Mouse (Mus musculus): ENCODE data around the gene Duoxa1.

Duoxa1 gene

GRCm38 (mm10) chr2:122298096-122298499 lies 15.4 kb downstream of the Duoxa1 start, which contains the start of gene Duox2:
Duox2 (minus strand) TSS chr2:122298449.
- DNase-seq (ENCODE audit: low read depth, low spot score), result no peak

DNA sequence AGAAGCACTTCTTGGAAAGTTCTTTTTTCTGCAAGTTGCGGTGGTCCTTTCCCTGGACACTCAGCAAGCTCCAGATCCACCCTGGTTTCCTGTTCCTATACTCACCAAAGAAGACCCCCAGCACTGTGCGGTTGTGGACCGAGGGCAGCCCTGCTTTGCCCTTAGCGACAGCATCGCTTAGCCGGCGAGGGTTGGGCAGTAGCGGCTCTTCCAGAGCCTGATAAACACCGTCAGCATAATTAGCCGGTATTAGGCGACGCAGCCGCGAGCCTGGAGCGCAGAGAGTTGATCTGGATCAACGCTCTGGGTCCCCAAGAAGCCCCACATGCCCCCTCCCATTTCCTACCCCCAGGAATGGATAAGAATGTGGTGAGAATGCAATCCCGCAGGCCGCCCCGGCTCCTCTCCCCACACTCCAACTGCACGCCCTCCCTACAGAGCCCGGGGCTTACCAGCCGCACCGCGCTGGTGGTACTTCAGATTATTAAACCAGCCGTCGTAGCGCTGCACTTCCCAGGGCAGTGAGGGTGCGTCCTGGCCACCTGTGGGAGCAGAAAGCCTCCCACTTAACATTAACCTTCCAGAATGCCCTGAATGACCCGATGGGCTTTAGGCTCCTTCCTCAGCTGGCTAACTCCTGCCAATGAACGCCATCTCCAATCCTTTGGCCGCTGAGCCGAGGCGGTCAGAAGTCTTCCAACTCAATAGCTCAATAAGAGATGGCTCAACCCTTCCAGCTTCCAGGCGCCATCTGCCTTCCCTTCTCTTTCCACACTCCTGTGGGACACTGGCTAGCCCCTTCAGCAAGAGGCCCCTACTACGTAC lies 16.0 kb downstream of the Duoxa1 start:
- no peak for DNase-seq (ENCODE audit: low read depth, low spot score)

DNA sequence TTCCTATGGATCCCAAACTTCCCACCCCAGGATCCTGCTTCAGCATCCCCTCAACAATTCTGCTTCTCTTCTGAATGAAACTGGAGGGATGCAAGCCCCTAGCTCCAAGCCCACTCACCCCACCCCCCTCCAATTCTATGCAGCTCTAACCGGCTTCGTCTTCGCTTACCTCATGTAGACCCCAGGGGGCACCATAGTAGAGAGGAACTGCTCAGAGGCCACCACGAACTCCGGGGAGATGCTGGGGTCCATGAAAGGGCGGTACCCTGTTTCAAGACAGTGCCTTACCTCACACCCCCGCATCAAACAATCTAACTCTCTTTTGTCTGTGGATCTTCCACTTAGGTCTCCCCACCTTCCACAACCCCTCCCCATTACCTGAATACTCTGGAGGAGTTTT lies 18.6 kb downstream of the Duoxa1 start:
- DNase-seq (ENCODE audit: low read depth, low spot score), result no peak

DNA sequence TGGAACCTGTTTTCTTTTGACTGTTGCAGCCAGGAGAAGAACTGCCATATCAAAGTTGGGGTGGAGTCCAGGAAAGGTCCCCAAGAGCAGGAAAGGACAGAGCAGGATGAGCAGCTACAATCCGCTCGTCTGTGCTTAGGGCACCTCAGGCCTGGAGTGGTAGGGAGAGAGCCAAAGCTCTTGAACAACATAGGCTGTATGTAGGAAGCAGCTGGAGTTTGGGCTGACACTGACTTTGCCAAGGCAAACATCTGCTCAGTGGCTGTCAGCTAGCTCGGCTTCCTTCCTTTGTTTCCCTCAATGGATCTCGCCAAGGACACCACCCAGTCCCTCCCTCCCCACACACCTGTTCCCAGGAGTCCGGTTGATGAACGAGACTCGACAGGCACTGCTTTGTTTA lies 27.4 kb downstream of the Duoxa1 start:
- no peak for DNase-seq (ENCODE audit: low read depth, low spot score)

- DNase-seq (ENCODE audit: low read depth, low spot score), result no peak
Observed at GRCm38 (mm10) chr2:122284091-122284490, 29.4 kb downstream of the Duoxa1 start.

DNA sequence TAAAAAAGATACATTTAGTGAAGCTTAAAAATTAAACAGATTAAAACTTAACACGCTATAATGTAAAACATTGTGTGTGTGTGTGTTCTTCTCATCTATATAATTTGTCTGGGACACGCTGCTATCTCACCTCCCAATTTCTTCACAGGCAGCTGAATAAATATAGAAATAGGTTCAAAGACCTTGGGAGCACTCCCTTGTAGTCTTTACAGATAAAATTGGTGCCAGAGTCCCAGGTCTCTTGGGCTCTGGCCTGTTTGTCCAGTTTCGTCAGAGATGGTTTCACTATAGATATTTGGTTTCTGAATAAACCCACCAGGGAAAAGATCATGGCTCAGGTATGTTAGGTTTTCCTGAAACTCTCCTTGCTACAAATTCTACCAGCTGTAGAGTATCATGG lies 34.8 kb downstream of the Duoxa1 start:
- DNase-seq (ENCODE audit: low read depth, low spot score), result no peak

GRCm38 (mm10) chr2:122266407-122267193 lies 46.9 kb downstream of the Duoxa1 start:
- no peak for DNase-seq (ENCODE audit: low read depth, low spot score)

DNA sequence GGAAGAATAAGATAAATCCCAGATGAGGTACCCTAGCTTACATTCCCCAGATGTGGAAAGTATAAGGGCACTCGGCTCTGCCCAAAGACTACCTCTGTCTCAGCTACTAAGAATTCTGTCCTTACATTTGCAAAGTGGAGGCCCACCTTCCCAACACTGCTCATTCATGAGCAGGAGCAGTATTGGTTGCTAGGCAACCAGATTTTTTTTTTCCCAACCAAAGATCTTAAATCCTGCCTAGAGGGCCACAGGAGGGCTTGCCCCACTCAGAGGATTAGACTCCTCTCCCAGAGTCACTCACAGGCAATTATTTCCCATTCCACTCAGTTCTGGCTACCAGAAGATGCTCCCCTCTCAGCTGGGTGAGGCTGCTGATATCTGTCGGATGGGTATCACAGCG lies 48.8 kb downstream of the Duoxa1 start:
- no peak for DNase-seq (ENCODE audit: low read depth, low spot score)

GRCm38 (mm10) chr2:122260729-122261128 lies 52.8 kb downstream of the Duoxa1 start:
- no peak for DNase-seq (ENCODE audit: low read depth, low spot score)

- no peak for DNase-seq (ENCODE audit: low read depth, low spot score)
Observed at GRCm38 (mm10) chr2:122255997-122256396, 57.5 kb downstream of the Duoxa1 start.
